Mouse (Mus musculus) midbrain, embryonic 12.5 days (tissue): ENCODE data around the gene Slc26a10. TPM values are rescaled to one million over a fixed set of nuclear protein-coding genes. Genes with fewer than 3 reads are reported as not detected.

Experiments
- ATAC-seq: fragments of 200-750 bp; cut with Nextera tagmentation; 2 replicates; pipeline ENCODE4 v1.8.0; 2017; ENCODE audit warnings: low read depth, moderate TSS enrichment, moderate library complexity; ENCODE audit not compliant: low FRiP score
- H3K27ac ChIP-seq: fragments of 300-500 bp; sonication (generic); replicated peaks from 2 replicates; pipeline ENCODE4 v1.5.1; 2016; ENCODE audit warnings: mild to moderate bottlenecking
- H3K27me3 ChIP-seq: fragments of 300-500 bp; sonication (generic); 2 replicates; pipeline ENCODE4 v1.6.1; 2016; ENCODE audit warnings: mild to moderate bottlenecking
- H3K36me3 ChIP-seq: fragments of 300-500 bp; sonication (generic); 2 replicates; pipeline ENCODE4 v1.6.1; 2016
- H3K4me1 ChIP-seq: fragments of 300-500 bp; sonication (generic); 2 replicates; pipeline ENCODE4 v1.6.1; 2016
- H3K4me2 ChIP-seq: fragments of 300-500 bp; sonication (generic); replicated peaks from 2 replicates; pipeline ENCODE4 v1.6.1; 2016; ENCODE audit warnings: mild to moderate bottlenecking, moderate library complexity
- H3K4me3 ChIP-seq: fragments of 300-500 bp; sonication (generic); 2 replicates; pipeline ENCODE4 v1.5.1; 2016; ENCODE audit warnings: mild to moderate bottlenecking
- H3K9ac ChIP-seq: fragments of 300-500 bp; sonication (generic); replicated peaks from 2 replicates; pipeline ENCODE4 v1.6.1; 2016; ENCODE audit warnings: mild to moderate bottlenecking, moderate library complexity
- H3K9me3 ChIP-seq: fragments of 300-500 bp; sonication (generic); 2 replicates; pipeline ENCODE4 v1.6.1; 2016; ENCODE audit warnings: mild to moderate bottlenecking
- WGBS: fragments of 180-500 bp; shearing (Covaris S2); methylation state at CpG from one replicate; pipeline ENCODE4 v1.1.7; 2016; 5-methylcytosine and 5-hydroxymethylcytosine counted together
- polyA plus RNA-seq: library from polyadenylated mRNA; unstranded; fragments of >200 nt; fragmentation: Nextera tagmentation; extraction: Ambion mirVana; gene quantifications from 2 replicates; pipeline ENCODE4 v1.2.1, GENCODE M21; 2016

The Slc26a10 gene
- polyA plus RNA-seq, 1 experiment from 2014 or later: 1.1 TPM

- peaks cover 16% of the 10 kb centered on the region for H3K27me3 ChIP-seq
- under 1% methylated on average over 26 of the region's 26 CpGs for WGBS
- H3K4me2 ChIP-seq: peak overlapping the region; percentile 99
- peak overlapping the region; percentile 91 for H3K9ac ChIP-seq
- H3K27ac ChIP-seq: peak overlapping the region; percentile 86
- H3K4me1 ChIP-seq: peaks cover 58% of the 10 kb centered on the region
- ATAC-seq: peak; percentile 8; the same call in 1 of the 2 replicates
- peaks cover 28% of the 10 kb centered on the region for H3K36me3 ChIP-seq
- peaks cover 3% of the 10 kb centered on the region; the same call in 1 of the 2 replicates for H3K9me3 ChIP-seq
- peak overlapping the region; percentile 75 for H3K4me3 ChIP-seq
Observed at GRCm38 (mm10) chr10:127189116-127189650, 8.7 kb upstream of the Slc26a10 start.

- peak overlapping the region; percentile 91 for H3K9ac ChIP-seq
- peaks cover 63% of the 10 kb centered on the region for H3K4me1 ChIP-seq
- H3K4me3 ChIP-seq: peak overlapping the region; percentile 75
- H3K36me3 ChIP-seq: peaks cover 27% of the 10 kb centered on the region
- peak overlapping the region; percentile 99 for H3K4me2 ChIP-seq
- peak; percentile 87 for ATAC-seq
- H3K27ac ChIP-seq: peak overlapping the region; percentile 86
- peaks cover 3% of the 10 kb centered on the region; the same call in 1 of the 2 replicates for H3K9me3 ChIP-seq
- under 1% methylated on average over 39 of the region's 46 CpGs for WGBS
- peaks cover 20% of the 10 kb centered on the region for H3K27me3 ChIP-seq
Observed at GRCm38 (mm10) chr10:127188465-127189115, 8.1 kb upstream of the Slc26a10 start.

- Histone ChIP-seq H3K27ac (peak overlapping the region; percentile 86), H3K27me3 (peaks cover 25% of the 10 kb centered on the region), H3K4me2 (peak overlapping the region; percentile 99), H3K4me1 (peaks cover 66% of the 10 kb centered on the region), H3K9ac (peak overlapping the region; percentile 91), H3K9me3 (peaks cover 3% of the 10 kb centered on the region; the same call in 1 of the 2 replicates), H3K4me3 (peak overlapping the region; percentile 75), H3K36me3 (peaks cover 27% of the 10 kb centered on the region)
- ATAC-seq: peak; percentile 11; the same call in 1 of the 2 replicates
- under 1% methylated on average over 15 of the region's 21 CpGs for WGBS
Observed at GRCm38 (mm10) chr10:127188079-127188453, 7.6 kb upstream of the Slc26a10 start.

- Histone ChIP-seq H3K27me3 (peaks cover 31% of the 10 kb centered on the region), H3K4me2 (peak overlapping the region; percentile 99), H3K36me3 (peaks cover 27% of the 10 kb centered on the region), H3K4me3 (peak overlapping the region; percentile 75), H3K9ac (peak overlapping the region; percentile 91), H3K9me3 (peaks cover 3% of the 10 kb centered on the region; the same call in 1 of the 2 replicates), H3K4me1 (peaks cover 63% of the 10 kb centered on the region), H3K27ac (peak overlapping the region; percentile 86)
- no peak for ATAC-seq
- WGBS: 45% methylated on average over 10 of the region's 10 CpGs
Observed at GRCm38 (mm10) chr10:127187371-127188078, 7.1 kb upstream of the Slc26a10 start.

- Histone ChIP-seq H3K9me3 (peaks cover 3% of the 10 kb centered on the region; the same call in 1 of the 2 replicates), H3K4me1 (peaks cover 62% of the 10 kb centered on the region), H3K9ac (no peak overlapping the region), H3K27ac (no peak overlapping the region), H3K4me3 (no peak overlapping the region), H3K27me3 (peaks cover 41% of the 10 kb centered on the region), H3K36me3 (peaks cover 25% of the 10 kb centered on the region), H3K4me2 (no peak overlapping the region)
- ATAC-seq: no peak
- 95% methylated on average over 1 of the region's 1 CpGs for WGBS
Observed at GRCm38 (mm10) chr10:127186451-127186850, 6.0 kb upstream of the Slc26a10 start.

GRCm38 (mm10) chr10:127185506-127185905, 5.1 kb upstream of the Slc26a10 start:
- no peak overlapping the region for H3K27ac ChIP-seq
- H3K27me3 ChIP-seq: peaks cover 47% of the 10 kb centered on the region
- H3K9me3 ChIP-seq: peaks cover 3% of the 10 kb centered on the region; the same call in 1 of the 2 replicates
- H3K4me3 ChIP-seq: no peak overlapping the region
- H3K4me1 ChIP-seq: peaks cover 56% of the 10 kb centered on the region
- no peak overlapping the region for H3K9ac ChIP-seq
- 86% methylated on average over 15 of the region's 15 CpGs for WGBS
- peaks cover 17% of the 10 kb centered on the region for H3K36me3 ChIP-seq
- ATAC-seq: no peak
- H3K4me2 ChIP-seq: no peak overlapping the region

GRCm38 (mm10) chr10:127185101-127185500, 4.7 kb upstream of the Slc26a10 start:
- no peak overlapping the region for H3K27ac ChIP-seq
- WGBS: 70% methylated on average over 9 of the region's 9 CpGs
- peaks cover 3% of the 10 kb centered on the region; the same call in 1 of the 2 replicates for H3K9me3 ChIP-seq
- peaks cover 56% of the 10 kb centered on the region for H3K4me1 ChIP-seq
- no peak for ATAC-seq
- H3K4me3 ChIP-seq: no peak overlapping the region
- peaks cover 17% of the 10 kb centered on the region for H3K36me3 ChIP-seq
- no peak overlapping the region for H3K9ac ChIP-seq
- H3K27me3 ChIP-seq: peaks cover 51% of the 10 kb centered on the region
- H3K4me2 ChIP-seq: no peak overlapping the region

GRCm38 (mm10) chr10:127183759-127184158, 3.3 kb upstream of the Slc26a10 start:
- Histone ChIP-seq H3K9me3 (peaks cover 3% of the 10 kb centered on the region; the same call in 1 of the 2 replicates), H3K4me2 (peak overlapping the region; percentile 36), H3K4me3 (0 out of 2 replicates have a peak overlapping the region, but pooled peaks have one; percentile 10), H3K9ac (no peak overlapping the region), H3K27ac (no peak overlapping the region), H3K4me1 (peaks cover 48% of the 10 kb centered on the region), H3K36me3 (peaks cover 17% of the 10 kb centered on the region), H3K27me3 (peaks cover 64% of the 10 kb centered on the region)
- 8% methylated on average over 20 of the region's 20 CpGs for WGBS
- no peak for ATAC-seq

- H3K27ac ChIP-seq: no peak overlapping the region
- H3K36me3 ChIP-seq: peaks cover 17% of the 10 kb centered on the region
- H3K4me1 ChIP-seq: peaks cover 52% of the 10 kb centered on the region
- no peak for ATAC-seq
- no peak overlapping the region for H3K4me3 ChIP-seq
- no peak overlapping the region for H3K4me2 ChIP-seq
- H3K27me3 ChIP-seq: peaks cover 75% of the 10 kb centered on the region
- H3K9me3 ChIP-seq: peaks cover 3% of the 10 kb centered on the region; the same call in 1 of the 2 replicates
- H3K9ac ChIP-seq: no peak overlapping the region
- 91% methylated on average over 4 of the region's 4 CpGs for WGBS
Observed at GRCm38 (mm10) chr10:127182624-127183023, 2.2 kb upstream of the Slc26a10 start.

- H3K27ac ChIP-seq: no peak overlapping the region
- H3K9ac ChIP-seq: no peak overlapping the region
- no peak overlapping the region for H3K4me2 ChIP-seq
- H3K36me3 ChIP-seq: peaks cover 15% of the 10 kb centered on the region
- H3K4me3 ChIP-seq: no peak overlapping the region
- peaks cover 45% of the 10 kb centered on the region for H3K4me1 ChIP-seq
- no peak for ATAC-seq
- H3K9me3 ChIP-seq: no peaks in the 10 kb centered on the region
- WGBS: 61% methylated on average over 6 of the region's 6 CpGs
- peaks cover 86% of the 10 kb centered on the region for H3K27me3 ChIP-seq
Observed at GRCm38 (mm10) chr10:127181566-127181965, 1.1 kb upstream of the Slc26a10 start.

- Histone ChIP-seq H3K4me1 (peaks cover 45% of the 10 kb centered on the region), H3K4me2 (peak overlapping the region; percentile 42; the same call in 1 of the 2 replicates), H3K4me3 (no peak overlapping the region), H3K27ac (no peak overlapping the region), H3K9me3 (no peaks in the 10 kb centered on the region), H3K36me3 (peaks cover 11% of the 10 kb centered on the region; the same call in 1 of the 2 replicates), H3K9ac (peak overlapping the region; percentile 39; the same call in 1 of the 2 replicates), H3K27me3 (peaks cover 94% of the 10 kb centered on the region)
- WGBS: 1% methylated on average over 3 of the region's 3 CpGs
- no peak for ATAC-seq
Observed at GRCm38 (mm10) chr10:127180695-127181047, 226 bp upstream of the Slc26a10 start.
